Mouse (Mus musculus): ENCODE data around the gene Srp14.

GRCm38 (mm10) chr2:118442172-118442571, 37.3 kb downstream of the Srp14 start:
- TF ChIP-seq POLR2A (IDR thresholded peaks at IDR 0.05; ENCODE audit: low read depth, low read length) = no peak
- no peak for TF ChIP-seq CTCF (IDR thresholded peaks at IDR 0.05; ENCODE audit: borderline replicate concordance, insufficient read depth, low read length)
